Mouse (Mus musculus): ENCODE measurements around the gene Olfr71. TPM values are rescaled to one million over a fixed set of nuclear protein-coding genes. Genes with fewer than 3 reads are reported as not detected.

Olfr71 gene
- polyA plus RNA-seq, 1 experiment from 2014 or later: not detected

- ATAC-seq (ENCODE audit: low FRiP score) (no peak), DNase-seq (ENCODE audit: low spot score, missing footprints) (no peak)
- Histone ChIP-seq H3K27ac (ENCODE audit: low read depth, low read length) (no peak overlapping the region), H3K9me3 (ENCODE audit: control insufficient read depth, low read length) (no peaks in the 10 kb centered on the region), H3K27me3 (ENCODE audit: control insufficient read depth, insufficient read depth, low read length) (no peaks in the 10 kb centered on the region), H3K4me2 (no peak overlapping the region), H3K36me3 (ENCODE audit: control insufficient read depth, insufficient read depth, low read length) (no peaks in the 10 kb centered on the region), H3K4me1 (ENCODE audit: control insufficient read depth, insufficient read depth, low read length) (peaks cover 2% of the 10 kb centered on the region; the same call in 1 of the 2 replicates), H3K4me3 (ENCODE audit: low read depth, low read length) (no peak overlapping the region), H3K9ac (ENCODE audit: low read length) (no peak overlapping the region)
- WGBS: 81% methylated on average over 5 of the region's 5 CpGs
Observed at GRCm38 (mm10) chr4:43674974-43675373, 35.1 kb downstream of the Olfr71 start.

GRCm38 (mm10) chr4:43673703-43674102 lies 36.4 kb downstream of the Olfr71 start:
- 81% methylated on average over 8 of the region's 8 CpGs for WGBS
- Histone ChIP-seq H3K27ac (ENCODE audit: low read depth, low read length) (no peak overlapping the region), H3K4me1 (ENCODE audit: control insufficient read depth, insufficient read depth, low read length) (peaks cover 2% of the 10 kb centered on the region; the same call in 1 of the 2 replicates), H3K9me3 (ENCODE audit: control insufficient read depth, low read length) (no peaks in the 10 kb centered on the region), H3K27me3 (ENCODE audit: control insufficient read depth, insufficient read depth, low read length) (no peaks in the 10 kb centered on the region), H3K9ac (ENCODE audit: low read length) (no peak overlapping the region), H3K4me3 (ENCODE audit: low read depth, low read length) (no peak overlapping the region), H3K4me2 (no peak overlapping the region), H3K36me3 (ENCODE audit: control insufficient read depth, insufficient read depth, low read length) (no peaks in the 10 kb centered on the region)
- no peak for ATAC-seq (ENCODE audit: low FRiP score)
- DNase-seq (ENCODE audit: low spot score, missing footprints): no peak

- H3K4me2 ChIP-seq: no peak overlapping the region
- no peaks in the 10 kb centered on the region for H3K9me3 ChIP-seq (ENCODE audit: control insufficient read depth, low read length)
- 0 out of 2 replicates have a peak, but pooled peaks have one; percentile 10 for ATAC-seq (ENCODE audit: low FRiP score)
- H3K27me3 ChIP-seq (ENCODE audit: control insufficient read depth, insufficient read depth, low read length): no peaks in the 10 kb centered on the region
- no peak overlapping the region for H3K4me3 ChIP-seq (ENCODE audit: low read depth, low read length)
- no peak overlapping the region for H3K27ac ChIP-seq (ENCODE audit: low read depth, low read length)
- WGBS: 0% methylated on average over 2 of the region's 2 CpGs
- DNase-seq (ENCODE audit: low spot score, missing footprints): peak; percentile 99
- no peaks in the 10 kb centered on the region for H3K36me3 ChIP-seq (ENCODE audit: control insufficient read depth, insufficient read depth, low read length)
- H3K4me1 ChIP-seq (ENCODE audit: control insufficient read depth, insufficient read depth, low read length): peaks cover 2% of the 10 kb centered on the region; the same call in 1 of the 2 replicates
- H3K9ac ChIP-seq (ENCODE audit: low read length): no peak overlapping the region
Observed at GRCm38 (mm10) chr4:43672070-43672469, 38.0 kb downstream of the Olfr71 start.

- no peaks in the 10 kb centered on the region for H3K9me3 ChIP-seq (ENCODE audit: control insufficient read depth, low read length)
- peak overlapping the region; percentile 25; the same call in 1 of the 2 replicates for H3K27ac ChIP-seq (ENCODE audit: low read depth, low read length)
- ATAC-seq (ENCODE audit: low FRiP score) (peak; percentile 86), DNase-seq (ENCODE audit: low spot score, missing footprints) (peak; percentile 97)
- no peaks in the 10 kb centered on the region for H3K36me3 ChIP-seq (ENCODE audit: control insufficient read depth, insufficient read depth, low read length)
- H3K4me3 ChIP-seq (ENCODE audit: low read depth, low read length): peak overlapping the region; percentile 68
- under 1% methylated on average over 25 of the region's 25 CpGs for WGBS
- peak overlapping the region; percentile 79 for H3K9ac ChIP-seq (ENCODE audit: low read length)
- peaks cover 2% of the 10 kb centered on the region; the same call in 1 of the 2 replicates for H3K4me1 ChIP-seq (ENCODE audit: control insufficient read depth, insufficient read depth, low read length)
- peak overlapping the region; percentile 77 for H3K4me2 ChIP-seq
- peaks cover 9% of the 10 kb centered on the region; the same call in 1 of the 2 replicates for H3K27me3 ChIP-seq (ENCODE audit: control insufficient read depth, insufficient read depth, low read length)
Observed at GRCm38 (mm10) chr4:43669428-43669794, 40.6 kb downstream of the Olfr71 start.

- Histone ChIP-seq H3K27me3 (ENCODE audit: control insufficient read depth, insufficient read depth, low read length) (peaks cover 9% of the 10 kb centered on the region; the same call in 1 of the 2 replicates), H3K36me3 (ENCODE audit: control insufficient read depth, insufficient read depth, low read length) (no peaks in the 10 kb centered on the region), H3K9ac (ENCODE audit: low read length) (peak within 1 kb of the TSS; percentile 79), H3K4me2 (peak within 1 kb of the TSS; percentile 77), H3K9me3 (ENCODE audit: control insufficient read depth, low read length) (no peaks in the 10 kb centered on the region), H3K27ac (ENCODE audit: low read depth, low read length) (peak within 1 kb of the TSS; percentile 25; the same call in 1 of the 2 replicates), H3K4me1 (ENCODE audit: control insufficient read depth, insufficient read depth, low read length) (peaks cover 2% of the 10 kb centered on the region; the same call in 1 of the 2 replicates), H3K4me3 (ENCODE audit: low read depth, low read length) (peak within 1 kb of the TSS; percentile 68)
- WGBS: under 1% methylated on average over 39 of the region's 41 CpGs
- DNase-seq (ENCODE audit: low spot score, missing footprints): peak; percentile 98
- ATAC-seq (ENCODE audit: low FRiP score): peak; percentile 94
Observed at GRCm38 (mm10) chr4:43668782-43669427, 41.1 kb downstream of the Olfr71 start, which contains the start of the genes Tmem8b and Fam221b. Gene Tmem8b (plus strand): TSS chr4:43668971. Gene Fam221b (minus strand): TSS chr4:43669145.

- DNase-seq (ENCODE audit: low spot score, missing footprints) (no peak), ATAC-seq (ENCODE audit: low FRiP score) (no peak)
- Histone ChIP-seq H3K36me3 (ENCODE audit: control insufficient read depth, insufficient read depth, low read length) (no peaks in the 10 kb centered on the region), H3K4me1 (ENCODE audit: control insufficient read depth, insufficient read depth, low read length) (no peaks in the 10 kb centered on the region; the same call in 1 of the 2 replicates), H3K9me3 (ENCODE audit: control insufficient read depth, low read length) (no peaks in the 10 kb centered on the region), H3K27me3 (ENCODE audit: control insufficient read depth, insufficient read depth, low read length) (peaks cover 9% of the 10 kb centered on the region; the same call in 1 of the 2 replicates), H3K4me2 (no peak overlapping the region), H3K27ac (ENCODE audit: low read depth, low read length) (no peak overlapping the region), H3K9ac (ENCODE audit: low read length) (no peak overlapping the region), H3K4me3 (ENCODE audit: low read depth, low read length) (no peak overlapping the region)
- 21% methylated on average over 4 of the region's 4 CpGs for WGBS
Observed at GRCm38 (mm10) chr4:43666412-43666811, 43.6 kb downstream of the Olfr71 start.

- no peaks in the 10 kb centered on the region for H3K9me3 ChIP-seq (ENCODE audit: control insufficient read depth, low read length)
- peak overlapping the region; percentile 84 for H3K4me3 ChIP-seq (ENCODE audit: low read depth, low read length)
- H3K9ac ChIP-seq (ENCODE audit: low read length): no peak overlapping the region
- H3K36me3 ChIP-seq (ENCODE audit: control insufficient read depth, insufficient read depth, low read length): no peaks in the 10 kb centered on the region
- peak overlapping the region; percentile 27 for H3K4me2 ChIP-seq
- WGBS: 59% methylated on average over 4 of the region's 4 CpGs
- H3K4me1 ChIP-seq (ENCODE audit: control insufficient read depth, insufficient read depth, low read length): peaks cover 12% of the 10 kb centered on the region
- no peak for ATAC-seq (ENCODE audit: low FRiP score)
- no peak overlapping the region for H3K27ac ChIP-seq (ENCODE audit: low read depth, low read length)
- H3K27me3 ChIP-seq (ENCODE audit: control insufficient read depth, insufficient read depth, low read length): peaks cover 2% of the 10 kb centered on the region; the same call in 1 of the 2 replicates
- DNase-seq (ENCODE audit: low spot score, missing footprints): peak; percentile 83
Observed at GRCm38 (mm10) chr4:43657146-43657545, 52.9 kb downstream of the Olfr71 start.

- 2% methylated on average over 33 of the region's 34 CpGs for WGBS
Observed at GRCm38 (mm10) chr4:43656339-43657109, 53.5 kb downstream of the Olfr71 start, which contains the start of gene Hint2. Gene Hint2 (minus strand): TSS chr4:43656466.

More at GRCm38 (mm10) chr4:43656339-43657109, 53.5 kb downstream of the Olfr71 start, which contains the start of gene Hint2:
- Histone ChIP-seq H3K27me3 (ENCODE audit: control insufficient read depth, insufficient read depth, low read length) (0 out of 2 replicates have a peak, but pooled peaks cover 2% of the 10 kb centered on the region), H3K4me3 (ENCODE audit: low read depth, low read length) (peak within 1 kb of the TSS; percentile 84), H3K9me3 (ENCODE audit: control insufficient read depth, low read length) (no peaks in the 10 kb centered on the region), H3K4me2 (peak within 1 kb of the TSS; percentile 65), H3K36me3 (ENCODE audit: control insufficient read depth, insufficient read depth, low read length) (no peaks in the 10 kb centered on the region), H3K9ac (ENCODE audit: low read length) (peak within 1 kb of the TSS; percentile 85), H3K4me1 (ENCODE audit: control insufficient read depth, insufficient read depth, low read length) (peaks cover 12% of the 10 kb centered on the region), H3K27ac (ENCODE audit: low read depth, low read length) (peak within 1 kb of the TSS; percentile 85)
- peak; percentile 97 for ATAC-seq (ENCODE audit: low FRiP score)
- DNase-seq (ENCODE audit: low spot score, missing footprints): peak; percentile 98

Data from midbrain, embryonic 11.5 days (tissue).